Mouse (Mus musculus) lung, adult 2 months (tissue): Measurements from ENCODE around the gene Mok.

Source experiments
- CTCF ChIP-seq: fragments of 200-500 bp; IDR thresholded peaks from 2 replicates; pipeline ENCODE4 v1.5.1; 2011; ENCODE audit warnings: mild to moderate bottlenecking, low read length, control low read depth; ENCODE audit not compliant: insufficient read depth
- POLR2A ChIP-seq: fragments of 200-500 bp; IDR thresholded peaks from 2 replicates; pipeline ENCODE4 v1.6.1; 2011; ENCODE audit warnings: low read depth, mild to moderate bottlenecking, control low read depth, low read length, borderline replicate concordance; ENCODE audit errors: extremely low read depth

DNA sequence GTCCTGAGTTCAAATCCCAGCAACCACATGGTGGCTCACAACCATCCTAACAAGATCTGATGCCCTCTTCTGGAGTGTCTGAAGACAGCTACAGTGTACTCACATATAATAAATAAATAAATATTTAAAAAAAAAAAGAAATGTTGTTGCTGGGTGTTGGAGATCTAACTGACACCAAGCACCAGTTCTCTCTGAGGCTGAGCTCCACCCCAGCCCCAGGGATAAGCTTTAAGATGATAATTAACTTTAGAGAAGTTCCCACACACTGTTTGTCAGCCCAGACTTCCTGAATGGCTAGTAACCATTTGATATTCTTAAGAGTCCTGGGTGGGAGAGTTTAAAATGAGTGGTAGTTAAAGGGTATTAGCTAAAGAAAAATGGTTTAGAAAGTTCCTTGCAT lies 19.6 kb upstream of the Mok start:
- TF ChIP-seq POLR2A (no peak), CTCF (no peak)
